Mouse (Mus musculus) CH12.LX (cell line): ENCODE results near the gene Zc3h12c. TPM values are rescaled to one million over a fixed set of nuclear protein-coding genes. Genes with fewer than 3 reads are reported as not detected.

Source experiments
- DNase-seq: peaks from one replicate; pipeline ENCODE4 v3.0.0-alpha.2; 2013; ENCODE audit errors: extremely low read depth
- H3K27ac ChIP-seq: 2 replicates; pipeline ENCODE4 v1.5.1; 2012; ENCODE audit warnings: low read depth, mild to moderate bottlenecking, control low read depth, moderate library complexity; ENCODE audit not compliant: insufficient read depth
- H3K27me3 ChIP-seq: replicated peaks from 2 replicates; pipeline ENCODE3; 2012; ENCODE audit warnings: inconsistent platforms
- H3K36me3 ChIP-seq, 2 experiments: replicated peaks in 1 of 2; 2 replicates each; pipeline versions ENCODE3 to v1.6.1; 2012; ENCODE audit warnings: inconsistent platforms in 1 of 2, low read length in 1 of 2, mild to moderate bottlenecking in 1 of 2, mixed read lengths in 1 of 2, moderate library complexity in 1 of 2; ENCODE audit not compliant: control insufficient read depth in 1 of 2, insufficient read depth in 1 of 2
- H3K4me1 ChIP-seq, 2 experiments: 2 replicates each; pipeline ENCODE4 v1.6.1; 2012; ENCODE audit warnings: inconsistent platforms in 1 of 2, moderate library complexity in 1 of 2; ENCODE audit not compliant: insufficient read depth in 2 of 2, control insufficient read depth in 1 of 2
- H3K4me2 ChIP-seq: 2 replicates; pipeline ENCODE4 v1.6.1; 2012; ENCODE audit warnings: low read depth, mild to moderate bottlenecking, control low read depth; ENCODE audit not compliant: poor library complexity, insufficient read depth, severe bottlenecking
- H3K4me3 ChIP-seq, 3 experiments: fragments of 150-350 bp in 1 of 3; sonication (generic) in 1 of 3; replicated peaks in 1 of 3; 2 replicates each; pipeline versions ENCODE3 to v1.5.1; 2011 to 2012; ENCODE audit warnings: low read depth in 2 of 3, low read length in 2 of 3, mild to moderate bottlenecking in 2 of 3, moderate library complexity in 2 of 3, control low read depth in 1 of 3, improper control_type of control experiment in 1 of 3, inconsistent platforms in 1 of 3, mixed read lengths in 1 of 3; ENCODE audit not compliant: poor library complexity in 1 of 3
- H3K79me2 ChIP-seq: replicated peaks from 2 replicates; pipeline ENCODE4 v1.6.1; 2012; ENCODE audit warnings: mild to moderate bottlenecking, moderate library complexity; ENCODE audit not compliant: control insufficient read depth, poor library complexity, insufficient read depth, severe bottlenecking; ENCODE audit errors: extremely low read depth
- H3K9ac ChIP-seq: 2 replicates; pipeline ENCODE4 v1.6.1; 2012; ENCODE audit warnings: low read depth, mild to moderate bottlenecking, control low read depth, moderate library complexity; ENCODE audit not compliant: insufficient read depth
- H3K9me3 ChIP-seq: replicated peaks from 2 replicates; pipeline ENCODE3; 2012; ENCODE audit warnings: low read length, inconsistent platforms, mixed read lengths
- CHD1 ChIP-seq: IDR thresholded peaks from 2 replicates; pipeline ENCODE4 v1.6.1; 2012; ENCODE audit warnings: low read depth, low read length, improper control_type of control experiment, inconsistent platforms
- CTCF ChIP-seq, 2 experiments: IDR thresholded peaks in 1 of 2; conservative IDR thresholded peaks in 1 of 2; 2 replicates each; pipeline ENCODE4 v1.5.1; 2011 to 2012; ENCODE audit warnings: low read depth in 2 of 2, low read length in 2 of 2, improper control_type of control experiment in 1 of 2, inconsistent platforms in 1 of 2, mild to moderate bottlenecking in 1 of 2, moderate library complexity in 1 of 2
- ELF1 ChIP-seq: IDR thresholded peaks from 2 replicates; pipeline ENCODE4 v1.6.1; 2014; ENCODE audit warnings: low read depth, mild to moderate bottlenecking, inconsistent platforms, low read length, improper control_type of control experiment
- EP300 ChIP-seq: IDR thresholded peaks from 2 replicates; pipeline ENCODE4 v1.6.1; 2011; ENCODE audit warnings: low read length, improper control_type of control experiment
- HCFC1 ChIP-seq: IDR thresholded peaks from 2 replicates; pipeline ENCODE4 v1.6.1; 2012; ENCODE audit warnings: low read depth, mild to moderate bottlenecking, inconsistent platforms, low read length, improper control_type of control experiment
- JUN ChIP-seq: IDR thresholded peaks from 2 replicates; pipeline ENCODE4 v1.6.1; 2011; ENCODE audit warnings: low read depth, mild to moderate bottlenecking, low read length, improper control_type of control experiment, moderate library complexity; ENCODE audit not compliant: insufficient read depth
- JUND ChIP-seq: conservative IDR thresholded peaks from 2 replicates; pipeline ENCODE4 v1.6.1; 2011; ENCODE audit warnings: low read depth, low read length, improper control_type of control experiment
- KAT2A ChIP-seq: IDR thresholded peaks from 2 replicates; pipeline ENCODE4 v1.6.1; 2012; ENCODE audit warnings: low read length, improper control_type of control experiment, inconsistent platforms; ENCODE audit not compliant: insufficient replicate concordance
- MAFK ChIP-seq: IDR thresholded peaks from 2 replicates; pipeline ENCODE4 v1.6.1; 2011; ENCODE audit warnings: low read length, improper control_type of control experiment; ENCODE audit not compliant: insufficient replicate concordance
- MAZ ChIP-seq: IDR thresholded peaks from 2 replicates; pipeline ENCODE4 v1.6.1; 2012; ENCODE audit warnings: low read depth, mild to moderate bottlenecking, inconsistent platforms, low read length, improper control_type of control experiment, moderate library complexity
- MXI1 ChIP-seq: IDR thresholded peaks from 2 replicates; pipeline ENCODE4 v1.6.1; 2011; ENCODE audit warnings: mild to moderate bottlenecking, low read depth, low read length, improper control_type of control experiment
- PAX5 ChIP-seq: IDR thresholded peaks from 2 replicates; pipeline ENCODE4 v1.6.1; 2012; ENCODE audit warnings: low read length, inconsistent platforms, mixed read lengths
- POLR2A ChIP-seq: IDR thresholded peaks from 2 replicates; pipeline ENCODE4 v1.6.1; 2011; ENCODE audit warnings: low read depth, mild to moderate bottlenecking, improper control_type of control experiment, low read length
- POLR2AphosphoS2 ChIP-seq: IDR thresholded peaks from 2 replicates; pipeline ENCODE4 v1.6.1; 2011; ENCODE audit warnings: low read depth, low read length, improper control_type of control experiment
- RAD21 ChIP-seq: IDR thresholded peaks from 2 replicates; pipeline ENCODE4 v1.6.1; 2011; ENCODE audit warnings: low read depth, mild to moderate bottlenecking, low read length, improper control_type of control experiment, moderate library complexity
- RCOR1 ChIP-seq: conservative IDR thresholded peaks from 2 replicates; pipeline ENCODE4 v1.6.1; 2012; ENCODE audit warnings: low read depth, mild to moderate bottlenecking, inconsistent platforms, low read length, improper control_type of control experiment
- SMC3 ChIP-seq: IDR thresholded peaks from 2 replicates; pipeline ENCODE4 v1.6.1; 2011; ENCODE audit warnings: low read depth, low read length, improper control_type of control experiment
- TCF12 ChIP-seq: IDR thresholded peaks from 2 replicates; pipeline ENCODE4 v1.6.1; 2014; ENCODE audit warnings: low read depth, mild to moderate bottlenecking, inconsistent platforms, low read length, improper control_type of control experiment
- USF1 ChIP-seq: IDR thresholded peaks from 2 replicates; pipeline ENCODE4 v1.6.1; 2014; ENCODE audit warnings: low read depth, mild to moderate bottlenecking, inconsistent platforms, low read length, improper control_type of control experiment
- ZC3H11A ChIP-seq: IDR thresholded peaks from 2 replicates; pipeline ENCODE4 v1.6.1; 2012; ENCODE audit warnings: low read depth, mild to moderate bottlenecking, inconsistent platforms, low read length, improper control_type of control experiment
- ZMIZ1 ChIP-seq: IDR thresholded peaks from 2 replicates; pipeline ENCODE4 v1.6.1; 2012; ENCODE audit warnings: low read depth, mild to moderate bottlenecking, inconsistent platforms, low read length, improper control_type of control experiment
- dilution Hi-C: fragments of 300-500 bp; cut with MboI; formaldehyde crosslinking; loops from 2 replicates; pipeline ENCODE4 v1.14.3; 2020; ENCODE audit warnings: low sequenced_read_pairs; ENCODE audit not compliant: extremely low pct_unique_long_range_greater_than_20kb, extremely low pct_ligation_motif_present
- in situ Hi-C: fragments of 300-500 bp; cut with MboI; formaldehyde crosslinking; loops from 3 replicates; pipeline ENCODE4 v1.14.3; 2019; ENCODE audit warnings: low sequenced_read_pairs, low pct_ligation_motif_present, low pct_unique_long_range_greater_than_20kb, mixed read lengths
- polyA plus RNA-seq: library from polyadenylated mRNA; unstranded; fragments of >175 nt; gene quantifications from 2 replicates; pipeline ENCODE4 v1.2.1, GENCODE M21; 2012; ENCODE audit warnings: low read depth; ENCODE audit not compliant: insufficient read length
- total RNA-seq, 2 experiments: library from RNA; depleted of rRNA; stranded (reverse); fragments of 300-350 nt in 1 of 2; fragments of >200 nt in 1 of 2; gene quantifications; 2 replicates each; pipeline ENCODE4 v1.2.3; 2012 to 2014

Zc3h12c gene
- total and polyA plus RNA-seq, 3 experiments: 11.2 to 36.1 (median 21.7) TPM

GRCm38 (mm10) chr9:52203189-52203588 lies 34.8 kb upstream of the Zc3h12c start:
- TF ChIP-seq TCF12 (0 out of 2 replicates have a peak, but pooled peaks have one; percentile 23), RCOR1 (no peak)
- dilution Hi-C loops: no loop called here
- Histone ChIP-seq H3K27ac (no peak overlapping the region), H3K4me3 (no peak overlapping the region), H3K9me3 (no peaks in the 10 kb centered on the region), H3K4me1 (no peaks in the 10 kb centered on the region), H3K36me3 (no peaks in the 10 kb centered on the region), H3K27me3 (no peaks in the 10 kb centered on the region), H3K9ac (no peak overlapping the region), H3K79me2 (no peaks in the 10 kb centered on the region), H3K4me2 (no peak overlapping the region)
- DNase-seq: no peak
- in situ Hi-C loops: no loop called here

GRCm38 (mm10) chr9:52200271-52200670 lies 31.9 kb upstream of the Zc3h12c start:
- DNase-seq: no peak
- in situ Hi-C loops (no loop called here), dilution Hi-C loops (no loop called here)
- H3K9ac ChIP-seq: no peak overlapping the region
- no peaks in the 10 kb centered on the region for H3K9me3 ChIP-seq
- H3K36me3 ChIP-seq: no peaks in the 10 kb centered on the region
- TF ChIP-seq MAZ (no peak), EP300 (no peak), ZMIZ1 (no peak), ZC3H11A (no peak), CHD1 (no peak), USF1 (no peak), SMC3 (no peak), KAT2A (no peak), PAX5 (no peak), HCFC1 (no peak), RAD21 (no peak), TCF12 (no peak), ELF1 (no peak), JUND (no peak), JUN (no peak), CTCF (conservative IDR thresholded peaks at IDR 0.05 in 1 of 2, IDR thresholded peaks at IDR 0.05 in 1 of 2; ENCODE audit: low read depth in 2 of 2, low read length in 2 of 2) (no peak), MAFK (no peak), POLR2A (no peak), POLR2AphosphoS2 (no peak), MXI1 (no peak)
- no peak overlapping the region for H3K27ac ChIP-seq
- no peaks in the 10 kb centered on the region for H3K27me3 ChIP-seq
- H3K4me2 ChIP-seq: no peak overlapping the region
- no peaks in the 10 kb centered on the region for H3K4me1 ChIP-seq
- H3K79me2 ChIP-seq: no peaks in the 10 kb centered on the region
- no peak overlapping the region for H3K4me3 ChIP-seq
